Mouse (Mus musculus) limb, embryonic 15.5 days (tissue): ENCODE data around the gene Mfap1b. TPM values are rescaled to one million over a fixed set of nuclear protein-coding genes. Genes with fewer than 3 reads are reported as not detected.
A peak's percentile ranks its signal among the peaks of the same experiment; 100 is the strongest.
"Not testable (repeated sequence)": the region's sequence is repeated elsewhere in the genome, so short reads cannot be mapped to it uniquely, and the experiment has no call there.

Source experiments
- ATAC-seq: fragments of 200-750 bp; cut with Nextera tagmentation; 2 replicates; pipeline ENCODE4 v1.8.0; 2017; ENCODE audit warnings: low read depth, moderate TSS enrichment; ENCODE audit not compliant: insufficient number of reproducible peaks, low FRiP score, low TSS enrichment
- H3K27ac ChIP-seq: fragments of 300-500 bp; sonication (generic); 2 replicates; pipeline ENCODE4 v1.5.1; 2015; ENCODE audit warnings: moderate library complexity, mild to moderate bottlenecking, inconsistent platforms
- H3K27me3 ChIP-seq: fragments of 300-500 bp; sonication (generic); 2 replicates; pipeline ENCODE4 v1.6.1; 2015; ENCODE audit warnings: inconsistent platforms
- H3K36me3 ChIP-seq: fragments of 300-500 bp; sonication (generic); 2 replicates; pipeline ENCODE4 v1.6.1; 2015; ENCODE audit warnings: inconsistent platforms
- H3K4me1 ChIP-seq: fragments of 300-500 bp; sonication (generic); 2 replicates; pipeline ENCODE4 v1.6.1; 2015; ENCODE audit warnings: inconsistent platforms
- H3K4me2 ChIP-seq: fragments of 300-500 bp; sonication (generic); 2 replicates; pipeline ENCODE4 v1.6.1; 2015; ENCODE audit warnings: mild to moderate bottlenecking, inconsistent platforms
- H3K4me3 ChIP-seq: fragments of 300-500 bp; sonication (generic); 2 replicates; pipeline ENCODE4 v1.5.1; 2015; ENCODE audit warnings: mild to moderate bottlenecking, inconsistent platforms
- H3K9ac ChIP-seq: fragments of 300-500 bp; sonication (generic); 2 replicates; pipeline ENCODE4 v1.6.1; 2015; ENCODE audit warnings: inconsistent platforms
- H3K9me3 ChIP-seq: fragments of 300-500 bp; sonication (generic); 2 replicates; pipeline ENCODE4 v1.6.1; 2016; ENCODE audit warnings: inconsistent platforms
- WGBS: fragments of 180-500 bp; shearing (Covaris S2); methylation state at CpG from one replicate; pipeline ENCODE4 v1.1.7; 2015; 5-methylcytosine and 5-hydroxymethylcytosine counted together
- polyA plus RNA-seq: library from polyadenylated mRNA; unstranded; fragments of >200 nt; fragmentation: Nextera tagmentation; extraction: Ambion mirVana; gene quantifications from 2 replicates; pipeline ENCODE4 v1.2.1, GENCODE M21; 2015

The Mfap1b gene
- polyA plus RNA-seq, 1 experiment from 2014 or later: 61.3 TPM

- peak within 1 kb of the TSS; percentile 79 for H3K27ac ChIP-seq
- ATAC-seq: peak; percentile 85; the same call in 1 of the 2 replicates
- H3K4me1 ChIP-seq: peaks cover 13% of the 10 kb centered on the region
- not testable (repeated sequence) for H3K27me3 ChIP-seq, H3K9me3 ChIP-seq
- 4% methylated on average over 42 of the region's 42 CpGs for WGBS
- peak within 1 kb of the TSS; percentile 58 for H3K4me2 ChIP-seq
- peaks cover 14% of the 10 kb centered on the region for H3K36me3 ChIP-seq
- H3K4me3 ChIP-seq: peak within 1 kb of the TSS; percentile 60
- peak within 1 kb of the TSS; percentile 50 for H3K9ac ChIP-seq
These were observed 32.3 kb upstream of the Mfap1b start, which contains the start of the genes Mfap1a and Wdr76 for GRCm38 (mm10) chr2:121505942-121506882. TSS of gene Mfap1a (minus strand) at chr2:121506665. TSS of gene Wdr76 (plus strand) at chr2:121506723.

- H3K9ac ChIP-seq, H3K27me3 ChIP-seq, H3K4me3 ChIP-seq, H3K27ac ChIP-seq, H3K4me2 ChIP-seq, H3K9me3 ChIP-seq, H3K36me3 ChIP-seq, ATAC-seq, H3K4me1 ChIP-seq: not testable (repeated sequence)
- WGBS: 100% methylated on average over 1 of the region's 6 CpGs
These were observed 27.7 kb upstream of the Mfap1b start for GRCm38 (mm10) chr2:121501550-121501949.

- not testable (repeated sequence) for H3K9me3 ChIP-seq, H3K4me3 ChIP-seq, H3K27me3 ChIP-seq, H3K36me3 ChIP-seq, H3K9ac ChIP-seq, H3K27ac ChIP-seq, ATAC-seq, H3K4me1 ChIP-seq, H3K4me2 ChIP-seq
- WGBS: 77% methylated on average over 2 of the region's 2 CpGs
These were observed 10.5 kb upstream of the Mfap1b start for GRCm38 (mm10) chr2:121484403-121484802.

GRCm38 (mm10) chr2:121483576-121483975 lies 9.7 kb upstream of the Mfap1b start:
- no peaks in the 10 kb centered on the region for H3K36me3 ChIP-seq
- no peak overlapping the region for H3K9ac ChIP-seq
- ATAC-seq: no peak
- 32% methylated on average over 8 of the region's 8 CpGs for WGBS
- no peak overlapping the region for H3K27ac ChIP-seq
- no peak overlapping the region for H3K4me3 ChIP-seq
- H3K9me3 ChIP-seq: no peaks in the 10 kb centered on the region
- no peak overlapping the region for H3K4me2 ChIP-seq
- H3K4me1 ChIP-seq: no peaks in the 10 kb centered on the region
- no peaks in the 10 kb centered on the region for H3K27me3 ChIP-seq

- not testable (repeated sequence) for H3K9ac ChIP-seq, H3K36me3 ChIP-seq, H3K27me3 ChIP-seq, H3K27ac ChIP-seq, H3K4me1 ChIP-seq, H3K4me2 ChIP-seq, H3K4me3 ChIP-seq, ATAC-seq, H3K9me3 ChIP-seq
- WGBS: 81% methylated on average over 13 of the region's 13 CpGs
These were observed 7.0 kb upstream of the Mfap1b start for GRCm38 (mm10) chr2:121480916-121481315.

GRCm38 (mm10) chr2:121480498-121480897 lies 6.6 kb upstream of the Mfap1b start:
- 53% methylated on average over 3 of the region's 3 CpGs for WGBS
- no peaks in the 10 kb centered on the region for H3K4me1 ChIP-seq
- no peak for ATAC-seq

GRCm38 (mm10) chr2:121477491-121478266 lies 3.8 kb upstream of the Mfap1b start:
- Histone ChIP-seq H3K4me2 (no peak overlapping the region), H3K9ac (no peak overlapping the region), H3K27me3 (no peaks in the 10 kb centered on the region), H3K36me3 (no peaks in the 10 kb centered on the region), H3K4me1 (peaks cover 3% of the 10 kb centered on the region; the same call in 1 of the 2 replicates), H3K9me3 (no peaks in the 10 kb centered on the region), H3K4me3 (no peak overlapping the region), H3K27ac (no peak overlapping the region)
- 86% methylated on average over 3 of the region's 3 CpGs for WGBS
- ATAC-seq: no peak

More at GRCm38 (mm10) chr2:121480498-121480897, 6.6 kb upstream of the Mfap1b start:
- Histone ChIP-seq H3K9ac (no peak overlapping the region), H3K9me3 (no peaks in the 10 kb centered on the region), H3K27ac (no peak overlapping the region), H3K4me2 (no peak overlapping the region), H3K36me3 (no peaks in the 10 kb centered on the region), H3K27me3 (no peaks in the 10 kb centered on the region), H3K4me3 (no peak overlapping the region)

GRCm38 (mm10) chr2:121475306-121475705 lies 1.4 kb upstream of the Mfap1b start:
- H3K27me3 ChIP-seq, H3K4me1 ChIP-seq, H3K36me3 ChIP-seq, H3K4me3 ChIP-seq, H3K9ac ChIP-seq, ATAC-seq, H3K4me2 ChIP-seq, H3K9me3 ChIP-seq, H3K27ac ChIP-seq: not testable (repeated sequence)
- WGBS: 95% methylated on average over 2 of the region's 2 CpGs

- peak overlapping the region; percentile 63 for H3K27ac ChIP-seq
- 0 out of 2 replicates have a peak, but pooled peaks cover 3% of the 10 kb centered on the region for H3K36me3 ChIP-seq
- no peaks in the 10 kb centered on the region for H3K9me3 ChIP-seq
- peak overlapping the region; percentile 66 for H3K4me2 ChIP-seq
- peak overlapping the region; percentile 64 for H3K4me3 ChIP-seq
- ATAC-seq: no peak
- H3K4me1 ChIP-seq: peaks cover 3% of the 10 kb centered on the region; the same call in 1 of the 2 replicates
- 35% methylated on average over 8 of the region's 8 CpGs for WGBS
- no peak overlapping the region for H3K9ac ChIP-seq
- no peaks in the 10 kb centered on the region for H3K27me3 ChIP-seq
These were observed 291 bp upstream of the Mfap1b start for GRCm38 (mm10) chr2:121474180-121474535.

- H3K4me1 ChIP-seq, H3K9ac ChIP-seq, H3K4me2 ChIP-seq, H3K27me3 ChIP-seq, H3K27ac ChIP-seq, ATAC-seq, H3K36me3 ChIP-seq, H3K9me3 ChIP-seq: not testable (repeated sequence)
- H3K4me3 ChIP-seq: peak overlapping the region; percentile 64
- 92% methylated on average over 3 of the region's 3 CpGs for WGBS
These were observed 1.1 kb downstream of the Mfap1b start for GRCm38 (mm10) chr2:121472783-121473182.

- not testable (repeated sequence) for H3K4me1 ChIP-seq, H3K27ac ChIP-seq, H3K9me3 ChIP-seq, H3K36me3 ChIP-seq, H3K4me2 ChIP-seq, H3K9ac ChIP-seq, H3K4me3 ChIP-seq, H3K27me3 ChIP-seq, ATAC-seq
- WGBS: 86% methylated on average over 4 of the region's 6 CpGs
These were observed 4.9 kb downstream of the Mfap1b start for GRCm38 (mm10) chr2:121468982-121469381.

- Histone ChIP-seq H3K9ac (no peak overlapping the region), H3K36me3 (peaks cover 19% of the 10 kb centered on the region), H3K4me3 (no peak overlapping the region), H3K27ac (no peak overlapping the region), H3K27me3 (no peaks in the 10 kb centered on the region), H3K9me3 (no peaks in the 10 kb centered on the region), H3K4me2 (no peak overlapping the region), H3K4me1 (peaks cover 11% of the 10 kb centered on the region)
- no peak for ATAC-seq
- WGBS: 69% methylated on average over 2 of the region's 2 CpGs
These were observed 13.8 kb downstream of the Mfap1b start for GRCm38 (mm10) chr2:121460071-121460470.
